Mouse (Mus musculus) hindbrain, embryonic 14.5 days (tissue): ENCODE measurements around the gene Dynll2. TPM values are rescaled to one million over a fixed set of nuclear protein-coding genes. Genes with fewer than 3 reads are reported as not detected.
A peak's percentile ranks its signal among the peaks of the same experiment; 100 is the strongest.
"Not testable (repeated sequence)": the region's sequence is repeated elsewhere in the genome, so short reads cannot be mapped to it uniquely, and the experiment has no call there.

ENCODE experiments used
- ATAC-seq: fragments of 200-750 bp; cut with Nextera tagmentation; 2 replicates; pipeline ENCODE4 v1.8.0; 2017; ENCODE audit warnings: moderate number of reproducible peaks, mild to moderate bottlenecking, moderate TSS enrichment, moderate library complexity; ENCODE audit not compliant: low FRiP score
- DNase-seq: peaks from one replicate; pipeline ENCODE4 v3.0.0-alpha.2; 2015; ENCODE audit warnings: low spot score
- H3K27ac ChIP-seq: fragments of 300-500 bp; sonication (generic); 2 replicates; pipeline ENCODE4 v1.5.1; 2014; ENCODE audit warnings: mild to moderate bottlenecking, moderate library complexity
- H3K27me3 ChIP-seq: fragments of 300-500 bp; sonication (generic); 2 replicates; pipeline ENCODE4 v1.6.1; 2014; ENCODE audit warnings: mild to moderate bottlenecking, low read length, mixed read lengths; ENCODE audit not compliant: control insufficient read depth, insufficient read depth
- H3K36me3 ChIP-seq: fragments of 300-500 bp; sonication (generic); replicated peaks from 2 replicates; pipeline ENCODE4 v1.6.1; 2014; ENCODE audit not compliant: control insufficient read depth, insufficient read depth
- H3K4me1 ChIP-seq: fragments of 300-500 bp; sonication (generic); replicated peaks from 2 replicates; pipeline ENCODE4 v1.6.1; 2014; ENCODE audit warnings: antibody characterized with exemption, low read length, mixed read lengths; ENCODE audit not compliant: control insufficient read depth, insufficient read depth
- H3K4me2 ChIP-seq: fragments of 300-500 bp; sonication (generic); replicated peaks from 2 replicates; pipeline ENCODE4 v1.6.1; 2014; ENCODE audit warnings: mild to moderate bottlenecking, moderate library complexity
- H3K4me3 ChIP-seq: fragments of 300-500 bp; sonication (generic); replicated peaks from 2 replicates; pipeline ENCODE4 v1.5.1; 2014; ENCODE audit warnings: mild to moderate bottlenecking, low read length
- H3K9ac ChIP-seq: fragments of 300-500 bp; sonication (generic); 2 replicates; pipeline ENCODE4 v1.6.1; 2014
- H3K9me3 ChIP-seq: fragments of 300-500 bp; sonication (generic); 2 replicates; pipeline ENCODE4 v1.6.1; 2016; ENCODE audit warnings: low read length; ENCODE audit not compliant: control insufficient read depth
- WGBS: fragments of 180-500 bp; shearing (Covaris S2); extraction: QIAGEN DNeasy Blood & Tissue Kit; methylation state at CpG from one replicate; pipeline ENCODE4 v1.1.7; 2014; 5-methylcytosine and 5-hydroxymethylcytosine counted together
- polyA plus RNA-seq: library from polyadenylated mRNA; unstranded; fragments of >200 nt; fragmentation: Nextera tagmentation; extraction: Ambion mirVana; gene quantifications from 2 replicates; pipeline ENCODE4 v1.2.1, GENCODE M21; 2014

Dynll2 gene
- polyA plus RNA-seq, 1 experiment from 2014 or later, result 32.8 TPM

- Histone ChIP-seq H3K4me2 (no peak overlapping the region), H3K4me3 (no peak overlapping the region), H3K27me3 (no peaks in the 10 kb centered on the region), H3K4me1 (no peaks in the 10 kb centered on the region), H3K9ac (no peak overlapping the region), H3K27ac (no peak overlapping the region), H3K9me3 (no peaks in the 10 kb centered on the region), H3K36me3 (no peaks in the 10 kb centered on the region)
- WGBS, result 70% methylated on average over 4 of the region's 4 CpGs
- no peak for ATAC-seq
- DNase-seq, result no peak
These were observed 15.4 kb upstream of the Dynll2 start for GRCm38 (mm10) chr11:88002738-88003137.

GRCm38 (mm10) chr11:87999751-88000150 is 12.4 kb upstream of the Dynll2 start:
- WGBS, result 93% methylated on average over 5 of the region's 5 CpGs
- no peaks in the 10 kb centered on the region for H3K36me3 ChIP-seq
- no peak overlapping the region for H3K4me2 ChIP-seq
- no peaks in the 10 kb centered on the region for H3K4me1 ChIP-seq
- DNase-seq (no peak), ATAC-seq (no peak)
- no peak overlapping the region for H3K4me3 ChIP-seq
- no peak overlapping the region for H3K27ac ChIP-seq
- H3K9ac ChIP-seq, result no peak overlapping the region
- H3K27me3 ChIP-seq, result no peaks in the 10 kb centered on the region
- no peaks in the 10 kb centered on the region for H3K9me3 ChIP-seq

- DNase-seq, result no peak
- Histone ChIP-seq H3K27me3 (no peaks in the 10 kb centered on the region), H3K9ac (no peak overlapping the region), H3K4me1 (0 out of 2 replicates have a peak, but pooled peaks cover 3% of the 10 kb centered on the region), H3K4me2 (no peak overlapping the region), H3K36me3 (no peaks in the 10 kb centered on the region), H3K27ac (no peak overlapping the region), H3K4me3 (no peak overlapping the region), H3K9me3 (no peaks in the 10 kb centered on the region)
- 57% methylated on average over 4 of the region's 4 CpGs for WGBS
- ATAC-seq, result no peak
These were observed 4.5 kb upstream of the Dynll2 start for GRCm38 (mm10) chr11:87991806-87992205.

- no peak for DNase-seq
- peaks cover 34% of the 10 kb centered on the region for H3K4me1 ChIP-seq
- no peaks in the 10 kb centered on the region for H3K9me3 ChIP-seq
- H3K27ac ChIP-seq, result peak overlapping the region; percentile 97
- H3K9ac ChIP-seq, result peak overlapping the region; percentile 49; the same call in 1 of the 2 replicates
- peak overlapping the region; percentile 94 for H3K4me2 ChIP-seq
- peak overlapping the region; percentile 100 for H3K4me3 ChIP-seq
- H3K36me3 ChIP-seq, result peaks cover 11% of the 10 kb centered on the region
- ATAC-seq, result no peak
- WGBS, result 56% methylated on average over 11 of the region's 11 CpGs
- H3K27me3 ChIP-seq, result no peaks in the 10 kb centered on the region
These were observed 528 bp upstream of the Dynll2 start for GRCm38 (mm10) chr11:87987861-87988260.

- no peaks in the 10 kb centered on the region for H3K9me3 ChIP-seq
These were observed 1.1 kb downstream of the Dynll2 start for GRCm38 (mm10) chr11:87986141-87986741.

GRCm38 (mm10) chr11:87985643-87986042 is 1.7 kb downstream of the Dynll2 start:
- no peak for ATAC-seq
- Histone ChIP-seq H3K27ac (no peak overlapping the region), H3K4me1 (peaks cover 37% of the 10 kb centered on the region), H3K27me3 (no peaks in the 10 kb centered on the region), H3K4me2 (peak overlapping the region; percentile 94), H3K36me3 (peaks cover 34% of the 10 kb centered on the region), H3K9ac (peak overlapping the region; percentile 98), H3K4me3 (peak overlapping the region; percentile 100), H3K9me3 (no peaks in the 10 kb centered on the region)
- DNase-seq, result no peak
- WGBS, result 31% methylated on average over 9 of the region's 9 CpGs

More at GRCm38 (mm10) chr11:87986141-87986741, 1.1 kb downstream of the Dynll2 start:
- peaks cover 37% of the 10 kb centered on the region for H3K4me1 ChIP-seq
- H3K27me3 ChIP-seq, result no peaks in the 10 kb centered on the region
- H3K4me2 ChIP-seq, result peak overlapping the region; percentile 94
- H3K27ac ChIP-seq, result peak overlapping the region; percentile 97
- 3% methylated on average over 13 of the region's 13 CpGs for WGBS
- peak overlapping the region; percentile 100 for H3K4me3 ChIP-seq
- H3K36me3 ChIP-seq, result peaks cover 28% of the 10 kb centered on the region
- DNase-seq, result peak; percentile 61
- H3K9ac ChIP-seq, result peak overlapping the region; percentile 98
- ATAC-seq, result 0 out of 2 replicates have a peak, but pooled peaks have one; percentile 9

- H3K36me3 ChIP-seq, result peaks cover 44% of the 10 kb centered on the region
- peaks cover 37% of the 10 kb centered on the region for H3K4me1 ChIP-seq
- H3K27me3 ChIP-seq, result no peaks in the 10 kb centered on the region
- ATAC-seq (no peak), DNase-seq (no peak)
- peak overlapping the region; percentile 98; the same call in 1 of the 2 replicates for H3K9ac ChIP-seq
- no peak overlapping the region for H3K27ac ChIP-seq
- 78% methylated on average over 3 of the region's 3 CpGs for WGBS
- H3K4me3 ChIP-seq, result peak overlapping the region; percentile 100
- H3K9me3 ChIP-seq, result no peaks in the 10 kb centered on the region
- H3K4me2 ChIP-seq, result peak overlapping the region; percentile 94
These were observed 2.8 kb downstream of the Dynll2 start for GRCm38 (mm10) chr11:87984571-87984970.

GRCm38 (mm10) chr11:87978905-87979304 is 8.4 kb downstream of the Dynll2 start:
- no peak overlapping the region for H3K9ac ChIP-seq
- no peaks in the 10 kb centered on the region for H3K27me3 ChIP-seq
- DNase-seq (no peak), ATAC-seq (no peak)
- no peak overlapping the region for H3K4me3 ChIP-seq
- no peak overlapping the region for H3K4me2 ChIP-seq
- H3K27ac ChIP-seq, result no peak overlapping the region
- WGBS, result 75% methylated on average over 4 of the region's 4 CpGs
- H3K4me1 ChIP-seq, result peaks cover 14% of the 10 kb centered on the region; the same call in 1 of the 2 replicates
- H3K9me3 ChIP-seq, result no peaks in the 10 kb centered on the region
- peaks cover 69% of the 10 kb centered on the region for H3K36me3 ChIP-seq

GRCm38 (mm10) chr11:87977021-87977420 is 10.3 kb downstream of the Dynll2 start:
- H3K27me3 ChIP-seq, H3K4me2 ChIP-seq, DNase-seq, ATAC-seq, H3K9me3 ChIP-seq, H3K27ac ChIP-seq, H3K9ac ChIP-seq, H3K4me3 ChIP-seq, H3K4me1 ChIP-seq: not testable (repeated sequence)
- H3K36me3 ChIP-seq, result peaks cover 50% of the 10 kb centered on the region
- 82% methylated on average over 8 of the region's 8 CpGs for WGBS
